Mouse (Mus musculus) megakaryocyte-erythroid progenitor cell, adult 5-6 weeks (primary cell): ENCODE results near the gene B3galt6. TPM values are rescaled to one million over a fixed set of nuclear protein-coding genes. Genes with fewer than 3 reads are reported as not detected.

Source experiments
- ATAC-seq: replicated peaks from 2 replicates; pipeline ENCODE4 v1.8.0; 2016; ENCODE audit warnings: mild to moderate bottlenecking, inconsistent platforms; ENCODE audit not compliant: severe bottlenecking, poor library complexity, low FRiP score, low TSS enrichment
- total RNA-seq, 2 experiments: library from RNA; stranded (forward) in 1 of 2; stranded (reverse) in 1 of 2; fragments of 200-1000, 215-1000 nt in 1 of 2; fragments of >200 nt in 1 of 2; fragmentation: Nextera tagmentation in 1 of 2; gene quantifications; 2 replicates each; pipeline ENCODE4 v1.2.3; 2014 to 2017

The B3galt6 gene
- total RNA-seq (2014; fragmentation: Nextera tagmentation): 7.6 and 9.4 TPM in 2 replicates
- 11.0 and 11.7 TPM in 2 replicates for total RNA-seq (2017)

- ATAC-seq: peak; percentile 56
These were observed at the start of gene B3galt6, which contains the start of gene Sdf4 for GRCm38 (mm10) chr4:155992241-155992905. Gene B3galt6, minus strand, starts transcription at chr4:155992649. Gene Sdf4, plus strand, starts transcription at chr4:155992872.

DNA sequence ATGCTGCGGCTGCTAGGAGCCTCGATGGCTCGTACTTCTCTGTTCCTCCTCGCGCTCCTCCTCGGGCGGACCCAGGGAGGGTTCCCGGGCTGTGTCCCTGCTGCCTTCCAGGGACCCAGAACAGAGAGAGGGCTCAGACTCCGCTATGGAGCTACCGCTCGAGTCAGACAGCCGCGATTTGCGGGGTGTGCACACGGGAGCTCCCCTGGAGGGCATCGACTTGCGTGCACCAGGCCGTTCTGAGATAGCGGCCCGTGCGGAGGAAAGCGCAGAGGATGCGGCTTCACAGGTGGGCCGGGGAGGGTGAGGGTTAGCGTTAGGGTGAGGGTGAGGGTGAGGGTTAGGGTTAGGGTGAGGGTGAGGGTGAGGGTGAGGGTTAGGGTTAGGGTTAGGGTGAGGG lies 42.5 kb upstream of the B3galt6 start:
- ATAC-seq: peak; percentile 28; the same call in 1 of the 2 replicates

DNA sequence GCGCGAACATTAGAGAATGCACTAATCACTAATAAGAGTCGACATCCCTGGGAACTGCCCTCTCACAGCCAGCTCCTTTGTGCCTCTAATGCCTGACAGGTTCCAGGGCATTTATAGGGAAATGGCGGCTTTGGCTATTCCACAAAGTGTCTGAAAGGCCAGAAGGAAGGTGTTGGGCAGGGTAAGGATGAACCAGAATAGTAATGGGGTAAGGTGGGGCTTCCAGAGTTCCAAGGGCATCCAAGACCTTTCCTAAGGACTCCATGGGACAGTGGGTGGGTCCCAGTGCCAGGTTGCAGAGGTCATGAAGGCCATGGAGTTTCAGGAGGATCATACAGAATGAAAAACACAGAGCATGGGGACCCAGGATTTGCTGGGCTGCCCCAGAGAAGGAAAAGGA lies 41.9 kb upstream of the B3galt6 start:
- ATAC-seq: no peak

- peak; percentile 54 for ATAC-seq
These were observed 41.1 kb upstream of the B3galt6 start for GRCm38 (mm10) chr4:156033476-156034119.

- ATAC-seq: no peak; the same call in 1 of the 2 replicates
These were observed 40.4 kb upstream of the B3galt6 start for GRCm38 (mm10) chr4:156032856-156033255.

DNA sequence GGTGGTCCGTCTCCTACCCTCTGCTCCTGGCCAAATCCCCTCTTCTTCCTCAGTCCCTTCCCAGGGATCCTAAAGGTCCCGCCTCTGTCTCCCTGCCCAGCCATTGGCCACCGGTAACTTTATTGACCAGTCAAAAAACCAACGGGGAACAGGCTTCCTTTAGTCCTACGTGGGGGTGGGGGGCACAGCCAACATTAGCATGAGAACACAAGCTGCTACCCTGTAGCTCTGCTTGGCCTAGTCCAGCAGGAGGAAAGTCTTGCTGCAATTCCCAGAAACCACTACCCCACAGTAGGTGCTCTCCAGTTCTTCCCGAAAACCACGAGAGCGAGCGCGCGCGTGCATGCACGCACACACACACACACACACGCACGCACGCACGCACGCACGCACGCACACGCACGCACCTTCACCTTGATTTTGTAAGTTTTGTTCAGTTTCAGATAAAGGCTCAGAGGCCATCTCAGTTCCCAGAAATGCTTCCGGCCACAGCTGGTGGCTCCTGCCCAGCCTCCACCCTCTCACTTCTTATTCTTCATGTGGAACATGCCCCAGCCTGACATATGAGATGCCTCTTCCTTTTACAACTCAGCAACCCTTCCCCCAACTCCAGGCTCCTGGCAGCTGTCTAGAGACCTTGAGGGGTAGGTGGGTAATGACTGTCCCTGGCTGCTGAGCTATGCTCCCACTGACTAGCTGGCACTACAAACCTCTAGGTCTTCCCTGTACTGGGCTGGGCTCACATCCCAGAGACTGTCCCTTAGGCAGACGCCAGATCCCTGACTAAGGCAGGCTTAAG lies 39.3 kb upstream of the B3galt6 start:
- peak; percentile 22 for ATAC-seq

- no peak for ATAC-seq
These were observed 38.8 kb upstream of the B3galt6 start for GRCm38 (mm10) chr4:156031255-156031592.

GRCm38 (mm10) chr4:156030651-156031118 lies 38.2 kb upstream of the B3galt6 start:
- no peak for ATAC-seq

DNA sequence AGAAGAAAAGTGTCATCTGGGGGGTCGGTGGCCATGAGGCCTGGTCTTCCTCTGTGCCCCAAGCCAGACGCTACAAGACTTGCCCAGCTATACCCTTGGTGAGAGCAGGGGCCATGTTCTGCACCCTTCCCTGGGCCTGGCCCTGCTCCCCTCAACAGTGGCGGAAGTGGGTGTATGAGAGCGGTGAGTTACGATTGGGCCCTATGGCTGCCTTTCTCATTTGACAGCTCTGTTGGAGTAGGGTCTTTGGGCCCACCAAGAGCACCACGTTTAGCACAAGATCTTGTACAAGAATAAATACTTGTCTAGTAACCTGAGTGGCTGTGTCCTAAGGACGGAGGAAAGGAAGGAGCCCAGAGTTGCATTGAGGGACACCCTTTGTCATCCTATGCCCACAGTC lies 36.1 kb upstream of the B3galt6 start:
- ATAC-seq: no peak

DNA sequence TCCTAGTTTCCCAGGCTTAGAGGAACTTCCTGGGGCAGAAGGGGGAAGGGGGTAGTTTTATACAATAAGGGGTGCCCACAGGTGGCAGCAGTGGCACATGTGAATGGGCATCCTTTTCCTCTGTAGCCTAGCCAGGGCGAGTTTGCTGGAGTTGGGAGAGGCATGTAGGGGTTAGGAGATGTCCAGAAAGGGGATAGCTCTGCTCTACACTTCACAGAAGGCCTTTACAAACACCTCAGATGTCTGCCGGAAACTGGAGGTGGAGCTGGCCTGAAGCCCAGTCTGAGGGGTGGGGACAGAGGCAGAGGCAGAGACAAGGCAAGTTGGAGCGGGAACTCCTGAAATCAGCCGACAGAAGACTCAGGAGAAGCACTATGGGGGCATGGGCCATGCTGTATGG lies 33.6 kb upstream of the B3galt6 start, which contains the start of gene Tnfrsf18:
TSS of gene Tnfrsf18 (plus strand) at position 152 of the 400 bp plus-strand sequence.
- ATAC-seq: peak; percentile 60

- no peak for ATAC-seq
These were observed 31.7 kb upstream of the B3galt6 start for GRCm38 (mm10) chr4:156024184-156024583.

- ATAC-seq: no peak
These were observed 31.1 kb upstream of the B3galt6 start for GRCm38 (mm10) chr4:156023520-156023919.

DNA sequence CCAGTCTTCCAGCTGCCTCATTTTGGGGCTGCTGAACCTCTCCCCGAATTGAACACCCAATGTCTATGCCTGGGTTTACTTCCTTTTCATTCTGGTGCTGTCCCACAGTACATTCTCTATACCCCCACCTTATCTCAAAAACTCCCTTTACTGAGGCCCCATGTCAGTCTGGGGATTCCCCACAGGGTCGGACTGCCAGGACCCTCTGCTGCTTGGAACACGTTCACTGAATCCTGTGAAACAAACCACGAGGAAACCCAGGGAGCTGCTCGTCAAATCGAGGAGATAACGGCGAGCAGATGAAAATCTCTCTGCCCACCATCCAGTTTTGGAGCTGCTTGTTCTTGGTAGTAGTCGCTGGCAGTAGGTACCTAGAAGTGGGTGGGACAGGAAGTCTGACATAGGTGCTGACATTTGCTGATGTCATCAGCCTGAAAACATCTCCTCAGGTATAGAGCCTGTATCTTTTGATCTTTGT lies 29.5 kb upstream of the B3galt6 start:
- ATAC-seq: peak; percentile 31; the same call in 1 of the 2 replicates

DNA sequence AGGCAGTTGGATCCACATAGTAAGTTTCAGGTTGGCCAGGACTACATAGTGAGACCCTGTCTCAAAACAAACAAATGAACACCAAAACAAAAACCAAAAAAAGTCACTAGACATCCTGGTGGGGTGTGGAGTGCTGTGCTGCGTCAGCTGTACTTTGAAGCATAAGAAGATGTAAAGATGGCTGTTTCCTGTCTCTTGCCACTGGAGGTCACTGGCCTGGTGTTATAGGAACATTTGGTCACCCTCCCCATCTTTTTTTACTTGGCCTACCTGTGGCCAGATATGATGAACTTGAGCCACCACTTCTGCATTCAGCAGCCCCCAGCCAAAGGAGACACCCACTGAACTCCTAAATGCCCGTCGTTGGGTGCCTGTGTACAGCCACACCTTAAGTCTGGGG lies 28.9 kb upstream of the B3galt6 start:
- ATAC-seq: no peak

DNA sequence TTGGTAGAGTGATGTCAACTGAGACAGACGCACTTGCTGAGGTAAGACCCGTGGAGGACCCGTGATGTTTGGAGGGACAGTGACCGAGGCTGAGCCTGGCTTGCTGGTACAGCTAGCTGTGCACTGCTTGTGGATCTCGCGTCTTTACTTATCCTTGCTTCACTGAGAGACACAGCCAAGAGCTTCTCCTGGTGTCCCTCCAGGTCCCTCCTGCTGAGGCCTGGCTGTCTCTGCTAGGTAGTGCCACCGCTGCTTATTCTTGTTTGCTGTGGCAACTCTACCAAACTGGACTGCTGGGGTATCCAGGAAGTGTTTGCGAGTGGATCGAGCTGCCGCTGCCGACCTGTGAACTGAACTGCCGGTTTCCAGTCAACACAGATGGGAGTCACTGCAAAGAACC lies 27.3 kb upstream of the B3galt6 start:
- ATAC-seq: no peak

DNA sequence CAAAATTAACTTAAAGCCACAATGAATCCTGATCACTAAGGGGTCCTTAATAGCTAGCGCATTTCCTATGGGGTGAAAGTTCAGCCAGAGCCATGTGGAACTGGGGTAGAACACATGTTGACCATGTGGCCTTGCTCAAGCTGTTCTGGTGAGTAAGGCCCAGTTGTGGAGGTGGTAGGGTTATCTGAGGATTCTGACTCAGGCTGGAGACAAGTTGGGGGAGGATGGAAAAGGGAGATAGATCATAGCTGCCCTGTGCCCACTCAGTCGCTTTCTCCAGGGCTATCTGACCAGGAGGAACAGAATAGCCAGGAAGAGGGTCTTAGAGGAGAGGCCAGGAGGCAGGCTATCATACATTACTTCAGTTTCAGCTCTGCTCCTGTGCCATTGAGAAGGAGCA lies 22.0 kb upstream of the B3galt6 start:
- no peak for ATAC-seq

DNA sequence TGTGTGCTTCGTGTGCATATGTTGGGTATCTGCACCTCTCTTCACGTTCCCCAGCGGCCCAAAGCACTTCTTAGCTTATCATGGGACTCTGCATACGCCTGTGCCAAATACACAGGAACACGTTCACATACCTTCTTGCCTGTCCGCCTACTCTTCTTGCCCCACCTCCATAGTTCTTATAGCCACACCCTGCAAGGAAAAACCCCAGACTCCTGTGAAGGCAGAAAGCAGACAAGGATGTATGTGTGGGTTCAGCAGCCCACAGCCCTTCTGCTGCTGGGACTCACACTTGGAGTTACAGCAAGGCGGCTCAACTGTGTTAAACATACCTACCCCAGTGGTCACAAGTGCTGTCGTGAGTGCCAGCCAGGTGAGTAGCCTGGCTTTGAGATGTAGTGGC lies 21.2 kb upstream of the B3galt6 start, which contains the start of gene Tnfrsf4:
TSS of gene Tnfrsf4 (plus strand) at position 207 of the 400 bp plus-strand sequence.
- ATAC-seq: no peak

DNA sequence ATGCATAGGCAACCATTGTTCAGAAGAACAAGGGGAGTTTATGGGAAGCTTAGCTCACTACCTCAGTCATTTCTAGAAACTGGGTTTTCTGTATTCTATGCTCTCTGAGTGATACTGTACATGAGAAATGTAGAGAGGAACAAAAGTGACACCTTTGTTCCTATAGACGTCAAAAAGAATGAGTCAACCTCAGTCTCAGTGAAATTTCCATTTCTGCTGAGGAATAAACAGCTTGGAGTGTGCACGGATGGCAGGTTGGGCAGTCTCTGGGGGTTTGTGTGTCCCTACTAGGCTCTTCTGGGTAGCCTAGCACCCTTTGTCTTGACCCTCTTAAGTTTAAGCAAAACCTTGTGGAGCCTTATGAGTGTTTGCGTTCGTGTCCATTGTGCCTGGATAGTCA lies 15.9 kb upstream of the B3galt6 start:
- no peak for ATAC-seq

GRCm38 (mm10) chr4:156004109-156004508 lies 11.7 kb upstream of the B3galt6 start:
- no peak for ATAC-seq

DNA sequence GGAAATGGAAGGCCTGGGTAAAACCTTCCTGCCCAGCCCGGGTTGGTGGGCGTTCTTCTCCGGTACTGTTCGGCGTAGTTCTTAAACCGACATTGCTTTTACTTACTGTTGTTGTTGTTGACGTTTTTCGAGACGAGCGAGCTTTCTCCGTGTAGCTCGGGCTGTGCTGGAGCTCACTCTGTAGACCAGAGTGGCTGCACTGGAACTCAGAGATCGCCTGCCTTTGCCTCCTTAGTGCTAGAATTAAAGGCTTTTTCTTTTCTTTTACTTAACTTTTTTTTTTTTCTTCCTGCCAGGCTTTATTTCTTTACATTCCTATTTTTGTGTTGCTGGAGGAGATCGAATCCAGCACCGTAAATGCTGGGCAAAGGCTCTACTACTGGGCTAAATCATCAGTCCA lies 1.2 kb upstream of the B3galt6 start:
- ATAC-seq: no peak
